Mouse (Mus musculus) A20 (cell line): ENCODE measurements around the gene H6pd.
"Not testable (repeated sequence)": the region's sequence is repeated elsewhere in the genome, so short reads cannot be mapped to it uniquely, and the experiment has no call there.

Experiments
- DNase-seq: peaks from one replicate; pipeline ENCODE4 v3.0.0-alpha.2; 2011; ENCODE audit warnings: low read depth, low spot score

Gene H6pd

GRCm38 (mm10) chr4:150008853-150009586 lies at the start of gene H6pd:
Gene H6pd (minus strand): TSS chr4:150009023.
- DNase-seq, result peak; percentile 95

GRCm38 (mm10) chr4:150057722-150058121 lies 48.9 kb upstream of the H6pd start:
- no peak for DNase-seq

GRCm38 (mm10) chr4:150056171-150056570 lies 47.3 kb upstream of the H6pd start:
- no peak for DNase-seq

GRCm38 (mm10) chr4:150052380-150052779 lies 43.6 kb upstream of the H6pd start:
- no peak for DNase-seq

GRCm38 (mm10) chr4:150051514-150051913 lies 42.7 kb upstream of the H6pd start:
- no peak for DNase-seq

GRCm38 (mm10) chr4:150049564-150050226 lies 40.9 kb upstream of the H6pd start:
- no peak for DNase-seq

- DNase-seq, result no peak
Measured at GRCm38 (mm10) chr4:150049157-150049513, 40.3 kb upstream of the H6pd start.

- DNase-seq, result no peak
Measured at GRCm38 (mm10) chr4:150048478-150049156, 39.8 kb upstream of the H6pd start.

- no peak for DNase-seq
Measured at GRCm38 (mm10) chr4:150048038-150048437, 39.2 kb upstream of the H6pd start.

GRCm38 (mm10) chr4:150043591-150043990 lies 34.8 kb upstream of the H6pd start:
- DNase-seq, result no peak

GRCm38 (mm10) chr4:150041346-150042110 lies 32.7 kb upstream of the H6pd start:
- no peak for DNase-seq

GRCm38 (mm10) chr4:150040856-150041255 lies 32.0 kb upstream of the H6pd start:
- not testable (repeated sequence) for DNase-seq

GRCm38 (mm10) chr4:150040003-150040581 lies 31.3 kb upstream of the H6pd start:
- DNase-seq, result peak; percentile 57

- no peak for DNase-seq
Measured at GRCm38 (mm10) chr4:150038533-150038932, 29.7 kb upstream of the H6pd start.

GRCm38 (mm10) chr4:150036094-150036493 lies 27.3 kb upstream of the H6pd start:
- DNase-seq, result no peak

GRCm38 (mm10) chr4:150035280-150035679 lies 26.5 kb upstream of the H6pd start:
- DNase-seq, result peak; percentile 74

- DNase-seq, result no peak
Measured at GRCm38 (mm10) chr4:150033261-150033671, 24.4 kb upstream of the H6pd start.

- peak; percentile 32 for DNase-seq
Measured at GRCm38 (mm10) chr4:150031234-150031890, 22.5 kb upstream of the H6pd start.

- peak; percentile 61 for DNase-seq
Measured at GRCm38 (mm10) chr4:150030449-150031233, 21.8 kb upstream of the H6pd start.

- DNase-seq, result no peak
Measured at GRCm38 (mm10) chr4:150029885-150030284, 21.1 kb upstream of the H6pd start.
